Mouse (Mus musculus) megakaryocyte, adult 5-6 weeks (primary cell): ENCODE results near the gene Tesk2. TPM values are rescaled to one million over a fixed set of nuclear protein-coding genes. Genes with fewer than 3 reads are reported as not detected.
"Not testable (repeated sequence)": the region's sequence is repeated elsewhere in the genome, so short reads cannot be mapped to it uniquely, and the experiment has no call there.

Experiments
- ATAC-seq: 2 replicates; pipeline ENCODE4 v1.8.0; 2016; ENCODE audit warnings: mild to moderate bottlenecking, inconsistent platforms; ENCODE audit not compliant: poor library complexity, severe bottlenecking
- total RNA-seq, 2 experiments: library from RNA; stranded (forward) in 1 of 2; stranded (reverse) in 1 of 2; fragments of 153-499, 151-499 nt in 1 of 2; fragments of 221-1000, 200-1000 nt in 1 of 2; gene quantifications; 2 replicates each; pipeline versions ENCODE4 v1.2.3 to v1.2.4; 2015 to 2017

The Tesk2 gene
- total RNA-seq, 2 experiments from 2014 or later, result 22.8 to 29.1 TPM

GRCm38 (mm10) chr4:116840096-116840495 lies 119.3 kb downstream of the Tesk2 start:
- ATAC-seq, result not testable (repeated sequence)

DNA sequence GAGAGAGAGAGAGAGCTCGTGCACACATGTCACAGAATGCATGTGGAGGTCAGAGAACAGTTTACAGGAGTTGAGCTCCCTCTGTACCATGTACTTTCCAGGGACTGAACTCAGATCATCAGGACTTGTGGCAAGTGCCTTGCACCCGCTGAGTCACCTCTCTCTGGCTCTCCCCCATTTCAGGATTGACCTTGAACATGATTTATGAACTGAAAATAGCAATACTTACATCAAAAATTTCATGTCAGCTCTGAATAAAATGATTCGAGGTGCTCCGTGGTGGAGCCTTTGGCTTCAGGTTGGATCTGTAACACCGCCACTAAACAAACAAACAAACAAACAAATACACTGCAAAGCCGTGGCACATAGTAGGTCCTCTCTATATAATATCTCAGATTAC lies 120.1 kb downstream of the Tesk2 start:
- no peak for ATAC-seq

GRCm38 (mm10) chr4:116844324-116844723 lies 123.6 kb downstream of the Tesk2 start:
- no peak for ATAC-seq

- no peak for ATAC-seq
These were observed 129.2 kb downstream of the Tesk2 start for GRCm38 (mm10) chr4:116849901-116850300.

DNA sequence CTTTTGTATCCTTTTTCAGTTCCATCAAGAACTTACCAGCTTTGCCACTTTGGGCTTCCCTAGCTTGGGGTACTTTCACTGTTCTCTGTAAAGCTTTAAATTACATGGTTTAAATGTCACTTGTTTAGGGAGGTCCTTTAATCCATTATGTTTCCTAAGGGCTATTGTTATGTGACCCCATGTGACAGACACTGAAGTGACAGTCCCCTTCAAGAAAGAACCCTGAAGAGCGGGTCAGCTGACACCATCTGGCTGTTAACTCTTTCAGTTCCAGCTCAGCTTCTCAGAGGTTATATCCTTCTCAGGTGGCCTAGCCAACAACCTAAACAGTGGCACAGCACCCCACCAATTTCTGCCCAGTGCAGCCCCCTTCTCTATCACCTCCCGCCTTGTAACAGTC lies 133.5 kb downstream of the Tesk2 start:
- ATAC-seq, result no peak

Other genes starting within 250 kb of the Tesk2 start
- 5.8 and 7.5 TPM in 2 replicates for gene Ipp, start 213.4 kb upstream of the Tesk2 start, total RNA-seq (2015)
- gene Ipp, start 213.4 kb upstream of the Tesk2 start, total RNA-seq (2017), result 10.2 and 10.8 TPM in 2 replicates
- 17.5 and 20.8 TPM in 2 replicates for gene Tmem69, start 165.0 kb upstream of the Tesk2 start, total RNA-seq (2015)
- 5.5 and 10.2 TPM in 2 replicates for gene Tmem69, start 165.0 kb upstream of the Tesk2 start, total RNA-seq (2017)
- 78.7 and 84.3 TPM in 2 replicates for gene Gpbp1l1, start 163.3 kb upstream of the Tesk2 start, total RNA-seq (2015)
- gene Gpbp1l1, start 163.3 kb upstream of the Tesk2 start, total RNA-seq (2017), result 139 and 162 TPM in 2 replicates
- 2.7 and 3.3 TPM in 2 replicates for gene Ccdc17, start 124.3 kb upstream of the Tesk2 start, total RNA-seq (2015)
- gene Ccdc17, start 124.3 kb upstream of the Tesk2 start, total RNA-seq (2017), result 2.6 and 4.3 TPM in 2 replicates
- gene Nasp, start 93.0 kb upstream of the Tesk2 start, total RNA-seq (2015), result 95.7 and 101 TPM in 2 replicates
- 225 and 236 TPM in 2 replicates for gene Nasp, start 93.0 kb upstream of the Tesk2 start, total RNA-seq (2017)
- gene Akr1a1, start 69.3 kb upstream of the Tesk2 start, total RNA-seq (2015), result 465 and 471 TPM in 2 replicates
- gene Akr1a1, start 69.3 kb upstream of the Tesk2 start, total RNA-seq (2017), result 733 and 897 TPM in 2 replicates
- 556 and 644 TPM in 2 replicates for gene Prdx1, start 35.4 kb upstream of the Tesk2 start, total RNA-seq (2015)
- 344 and 395 TPM in 2 replicates for gene Prdx1, start 35.4 kb upstream of the Tesk2 start, total RNA-seq (2017)
- 8.1 and 10.9 TPM in 2 replicates for gene Mmachc, start 12.5 kb upstream of the Tesk2 start, total RNA-seq (2015)
- 5.2 and 6.4 TPM in 2 replicates for gene Mmachc, start 12.5 kb upstream of the Tesk2 start, total RNA-seq (2017)
- 34.7 and 36.2 TPM in 2 replicates for gene Ccdc163, start 12.4 kb upstream of the Tesk2 start, total RNA-seq (2015)
- gene Ccdc163, start 12.4 kb upstream of the Tesk2 start, total RNA-seq (2017), result 19.2 and 23.4 TPM in 2 replicates
- 17.7 and 18.2 TPM in 2 replicates for gene Toe1, start 86.7 kb downstream of the Tesk2 start, total RNA-seq (2015)
- gene Toe1, start 86.7 kb downstream of the Tesk2 start, total RNA-seq (2017), result 31.9 and 41.1 TPM in 2 replicates
- 5.3 and 10.8 TPM in 2 replicates for gene Mutyh, start 86.8 kb downstream of the Tesk2 start, total RNA-seq (2015)
- gene Mutyh, start 86.8 kb downstream of the Tesk2 start, total RNA-seq (2017), result 2.7 and 5.5 TPM in 2 replicates
- gene Hpdl, start 100.8 kb downstream of the Tesk2 start, total RNA-seq (2015), result not detected in 2 replicates
- gene Hpdl, start 100.8 kb downstream of the Tesk2 start, total RNA-seq (2017), result not detected in 2 replicates
- 0.02 and 0.16 TPM in 2 replicates for gene Zswim5, start 156.4 kb downstream of the Tesk2 start, total RNA-seq (2015)
- not detected in 2 replicates for gene Zswim5, start 156.4 kb downstream of the Tesk2 start, total RNA-seq (2017)